Mouse (Mus musculus): Measurements from ENCODE around the gene Coa4. TPM values are rescaled to one million over a fixed set of nuclear protein-coding genes. Genes with fewer than 3 reads are reported as not detected.

Coa4 gene
- 10 to 100 TPM in 1 of 2 experiments, 1 to 10 TPM in 1; 9.2 to 10.0 TPM for total RNA-seq (2021)

- peak; percentile 64 to 71 for DNase-seq (ENCODE audit: extremely low spot score in 1 of 2, low spot score in 1 of 2)
These were observed at the start of gene Coa4 for GRCm38 (mm10) chr7:100536804-100537518. TSS of gene Coa4 (plus strand) at chr7:100537071.

GRCm38 (mm10) chr7:100487301-100487700 lies 49.6 kb upstream of the Coa4 start:
- no peak for DNase-seq (ENCODE audit: extremely low spot score in 1 of 2, low spot score in 1 of 2)

GRCm38 (mm10) chr7:100488474-100489048 lies 48.3 kb upstream of the Coa4 start:
- DNase-seq (ENCODE audit: extremely low spot score in 1 of 2, low spot score in 1 of 2): no peak

GRCm38 (mm10) chr7:100492391-100493116 lies 44.3 kb upstream of the Coa4 start:
- DNase-seq (ENCODE audit: extremely low spot score in 1 of 2, low spot score in 1 of 2): no peak

- peak in 1 of 2 experiments; percentile 56 for DNase-seq (ENCODE audit: extremely low spot score in 1 of 2, low spot score in 1 of 2)
These were observed 43.8 kb upstream of the Coa4 start, which contains the start of gene Ucp2 for GRCm38 (mm10) chr7:100493117-100493483. TSS of gene Ucp2 (plus strand) at chr7:100493337.

- no peak for DNase-seq (ENCODE audit: extremely low spot score in 1 of 2, low spot score in 1 of 2)
These were observed 43.1 kb upstream of the Coa4 start for GRCm38 (mm10) chr7:100493484-100494414.

- no peak for DNase-seq (ENCODE audit: extremely low spot score in 1 of 2, low spot score in 1 of 2)
These were observed 42.4 kb upstream of the Coa4 start for GRCm38 (mm10) chr7:100494415-100494831.

- no peak for DNase-seq (ENCODE audit: extremely low spot score in 1 of 2, low spot score in 1 of 2)
These were observed 41.8 kb upstream of the Coa4 start for GRCm38 (mm10) chr7:100495042-100495441.

GRCm38 (mm10) chr7:100495581-100496251 lies 41.2 kb upstream of the Coa4 start:
- peak in 1 of 2 experiments; percentile 48 for DNase-seq (ENCODE audit: extremely low spot score in 1 of 2, low spot score in 1 of 2)

- no peak for DNase-seq (ENCODE audit: extremely low spot score in 1 of 2, low spot score in 1 of 2)
These were observed 40.5 kb upstream of the Coa4 start for GRCm38 (mm10) chr7:100496371-100496770.

- no peak for DNase-seq (ENCODE audit: extremely low spot score in 1 of 2, low spot score in 1 of 2)
These were observed 40.1 kb upstream of the Coa4 start for GRCm38 (mm10) chr7:100496791-100497190.

- DNase-seq (ENCODE audit: extremely low spot score in 1 of 2, low spot score in 1 of 2): no peak
These were observed 39.5 kb upstream of the Coa4 start for GRCm38 (mm10) chr7:100497402-100497801.

- no peak for DNase-seq (ENCODE audit: extremely low spot score in 1 of 2, low spot score in 1 of 2)
These were observed 38.9 kb upstream of the Coa4 start for GRCm38 (mm10) chr7:100497982-100498381.

GRCm38 (mm10) chr7:100499465-100499864 lies 37.4 kb upstream of the Coa4 start:
- no peak for DNase-seq (ENCODE audit: extremely low spot score in 1 of 2, low spot score in 1 of 2)

- DNase-seq (ENCODE audit: extremely low spot score in 1 of 2, low spot score in 1 of 2): no peak
These were observed 36.4 kb upstream of the Coa4 start for GRCm38 (mm10) chr7:100500276-100500977.

GRCm38 (mm10) chr7:100501027-100501843 lies 35.6 kb upstream of the Coa4 start:
- DNase-seq (ENCODE audit: extremely low spot score in 1 of 2, low spot score in 1 of 2): no peak

GRCm38 (mm10) chr7:100501844-100502373 lies 35.0 kb upstream of the Coa4 start:
- no peak for DNase-seq (ENCODE audit: extremely low spot score in 1 of 2, low spot score in 1 of 2)

- no peak for DNase-seq (ENCODE audit: extremely low spot score in 1 of 2, low spot score in 1 of 2)
These were observed 34.4 kb upstream of the Coa4 start for GRCm38 (mm10) chr7:100502374-100502922.
